Mouse (Mus musculus) adipocyte (in vitro differentiated cells): ENCODE measurements around the gene Oard1.

ENCODE experiments used
- DNase-seq: peaks from one replicate; pipeline ENCODE4 v3.0.0-alpha.2; 2016; ENCODE audit warnings: low spot score

Gene Oard1

GRCm38 (mm10) chr17:48409380-48410298, at the start of gene Oard1, which contains the start of gene Nfya:
TSS of gene Oard1 (plus strand) at chr17:48410014.
TSS of gene Nfya (minus strand) at chr17:48409906.
- peak; percentile 100 for DNase-seq

GRCm38 (mm10) chr17:48360462-48360861, 49.4 kb upstream of the Oard1 start:
- DNase-seq: no peak

DNA sequence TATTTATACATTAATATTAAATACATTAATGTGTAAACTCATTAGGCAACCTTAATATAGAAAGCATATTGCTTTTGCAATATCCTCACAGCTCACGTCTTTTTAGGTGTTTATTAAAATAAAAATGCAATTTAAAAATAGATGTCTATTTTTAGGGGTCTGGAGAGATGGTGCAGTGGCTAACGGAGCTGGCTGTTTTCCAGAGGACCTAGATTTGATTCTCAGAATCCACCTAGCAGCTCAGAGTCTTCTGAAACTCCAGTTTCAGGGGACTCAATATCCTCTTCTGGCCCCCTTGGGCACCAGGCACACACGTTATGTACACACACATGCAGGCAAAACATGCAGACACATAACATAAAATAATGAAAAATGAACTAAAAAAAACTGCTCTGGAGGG, 47.5 kb upstream of the Oard1 start:
- DNase-seq: no peak

GRCm38 (mm10) chr17:48362966-48363365, 46.8 kb upstream of the Oard1 start:
- peak; percentile 54 for DNase-seq

GRCm38 (mm10) chr17:48363421-48363965, 46.3 kb upstream of the Oard1 start:
- DNase-seq: no peak

DNA sequence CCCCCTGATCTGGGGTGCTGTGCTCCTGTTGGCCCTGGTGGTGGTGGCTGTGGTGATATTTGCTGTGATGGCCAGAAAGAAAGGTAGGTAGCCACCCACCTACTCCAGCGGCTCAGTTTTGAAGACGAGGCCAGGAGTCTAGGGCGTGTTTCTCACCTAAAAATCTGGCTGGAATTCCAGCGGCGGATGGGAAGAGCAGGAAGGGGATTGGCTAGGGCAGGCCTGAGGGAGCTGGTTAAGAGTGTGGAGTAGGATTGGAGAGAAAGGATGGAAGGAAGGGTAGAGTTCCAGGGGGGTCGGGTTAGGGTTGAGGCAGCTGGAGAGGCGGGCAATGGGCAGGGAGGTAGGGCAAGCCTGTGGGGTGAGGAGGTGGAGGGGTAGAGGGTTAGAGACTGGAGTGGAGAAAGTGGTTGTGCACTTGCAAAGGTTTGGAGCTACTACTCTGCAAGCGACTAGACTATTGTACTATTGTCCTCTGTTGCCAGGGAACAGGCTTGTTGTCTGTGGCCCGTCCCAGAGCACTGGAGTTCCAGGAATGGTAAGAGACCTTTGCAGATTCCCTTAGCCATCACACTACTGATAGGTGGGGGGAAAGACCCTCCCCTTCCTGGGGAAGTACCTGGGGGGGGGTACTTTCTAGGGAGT, 44.2 kb upstream of the Oard1 start:
- no peak for DNase-seq

DNA sequence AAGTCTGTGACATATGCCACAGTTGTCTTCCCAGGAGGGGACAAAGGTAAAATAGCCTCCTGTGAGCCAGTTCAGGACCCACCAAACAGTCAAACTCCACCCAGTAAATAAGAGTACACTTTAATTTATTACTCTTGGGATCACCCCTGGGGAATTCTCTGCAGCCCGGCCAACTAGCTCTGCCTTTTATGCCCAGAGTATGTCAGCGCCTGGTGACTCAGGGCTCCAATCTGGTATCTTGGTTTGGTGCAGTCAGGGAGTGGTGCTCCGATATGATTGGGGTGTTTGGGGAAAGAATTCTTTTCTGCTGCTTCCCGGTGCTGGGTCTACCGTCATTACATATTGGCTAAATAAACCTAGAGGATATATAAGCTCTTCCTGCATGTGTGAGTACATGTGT, 43.0 kb upstream of the Oard1 start:
- DNase-seq: peak; percentile 36

DNA sequence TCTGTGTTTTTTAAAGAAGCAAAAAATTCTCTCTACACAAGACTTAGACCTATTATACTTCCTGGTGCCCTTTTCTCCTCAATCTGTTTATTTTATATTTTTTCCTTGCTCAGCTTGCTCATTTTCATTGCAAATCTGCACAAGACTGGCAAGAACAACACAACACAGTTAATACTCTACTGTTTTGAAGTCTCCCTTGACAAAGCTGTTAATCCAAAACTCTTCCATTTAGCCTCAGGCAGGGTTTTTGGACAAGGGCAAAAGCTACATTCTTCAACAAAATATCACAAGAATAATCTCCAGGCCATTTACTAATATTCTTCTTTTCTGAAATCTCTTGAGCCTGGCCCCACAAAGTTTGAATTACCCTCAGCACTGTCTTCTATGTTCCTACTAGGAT, 38.2 kb upstream of the Oard1 start:
- no peak for DNase-seq

GRCm38 (mm10) chr17:48372987-48373386, 36.8 kb upstream of the Oard1 start:
- DNase-seq: no peak

GRCm38 (mm10) chr17:48376102-48376501, 33.7 kb upstream of the Oard1 start:
- no peak for DNase-seq

DNA sequence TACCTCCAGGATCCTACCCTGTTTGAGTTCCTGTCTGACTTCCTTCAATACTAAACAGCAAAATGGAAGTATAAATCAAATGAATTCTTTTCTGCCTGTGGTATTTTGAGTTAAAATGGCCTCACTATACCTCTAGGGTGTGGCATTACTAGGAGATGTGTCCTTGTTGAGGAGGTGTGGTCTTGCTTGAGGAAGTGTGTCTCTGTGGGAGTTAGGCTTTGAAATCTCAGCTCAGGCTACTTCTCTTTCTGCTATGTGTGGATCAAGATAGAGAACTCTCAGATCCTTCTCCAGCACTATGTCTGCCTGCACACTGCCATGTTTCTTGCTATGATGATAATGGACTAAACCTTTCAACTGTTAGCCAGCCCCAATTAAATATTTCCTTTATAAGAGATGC, 30.8 kb upstream of the Oard1 start:
- no peak for DNase-seq

DNA sequence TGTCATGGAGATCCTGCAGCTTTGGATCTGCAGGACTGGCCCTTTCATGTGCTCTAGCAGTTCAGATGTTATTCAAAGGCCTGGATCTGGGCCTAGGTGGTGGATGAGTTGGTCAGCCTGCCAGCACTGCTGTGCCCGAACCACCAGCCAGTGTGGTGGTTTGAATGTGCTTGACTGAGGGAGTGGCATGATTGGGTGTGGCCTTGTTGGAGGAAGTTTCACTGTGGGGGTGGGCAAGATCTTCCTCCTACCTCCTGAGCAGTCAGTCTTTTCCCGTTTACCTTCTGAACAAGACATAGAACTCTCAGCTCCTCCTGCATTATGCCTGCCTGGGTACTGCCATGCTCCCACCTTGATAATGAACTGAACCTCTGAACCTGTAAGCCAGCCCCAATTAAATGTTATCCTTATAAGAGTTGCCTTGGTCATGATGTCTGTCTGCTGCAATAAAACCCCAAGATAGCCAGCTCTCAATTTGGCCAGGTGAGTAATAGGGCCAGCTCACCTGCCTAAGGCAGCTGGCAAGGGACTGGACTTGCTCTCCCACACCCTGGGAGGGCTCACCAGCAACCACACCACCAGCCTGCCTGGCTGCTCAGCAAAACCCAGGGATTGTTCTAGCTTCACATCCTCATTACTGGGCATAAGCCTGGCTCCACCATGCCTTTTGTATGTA, 23.9 kb upstream of the Oard1 start:
- DNase-seq: no peak

- no peak for DNase-seq
Observed at GRCm38 (mm10) chr17:48388666-48389065, 21.1 kb upstream of the Oard1 start.

DNA sequence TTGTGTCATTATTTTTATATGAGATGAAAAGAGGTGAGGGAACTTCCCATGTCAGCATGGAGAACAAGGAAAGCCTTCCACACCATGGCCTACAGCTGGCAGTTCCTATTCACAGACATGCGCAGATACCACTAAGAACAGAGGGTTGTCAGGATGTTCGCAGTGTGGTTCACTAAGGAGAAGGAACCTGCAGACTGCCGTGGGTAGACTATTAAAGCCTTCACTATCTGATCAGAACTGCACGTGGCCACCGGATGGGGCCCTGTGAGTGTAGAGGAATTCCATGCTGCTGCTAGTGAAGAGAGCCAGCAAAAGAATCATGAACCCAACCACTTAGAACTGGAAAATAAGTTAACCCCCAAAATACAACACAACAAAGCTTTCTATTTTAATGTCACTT, 20.4 kb upstream of the Oard1 start:
- no peak for DNase-seq

- no peak for DNase-seq
Observed at GRCm38 (mm10) chr17:48391446-48391845, 18.4 kb upstream of the Oard1 start.

- DNase-seq: no peak
Observed at GRCm38 (mm10) chr17:48392616-48393015, 17.2 kb upstream of the Oard1 start.

DNA sequence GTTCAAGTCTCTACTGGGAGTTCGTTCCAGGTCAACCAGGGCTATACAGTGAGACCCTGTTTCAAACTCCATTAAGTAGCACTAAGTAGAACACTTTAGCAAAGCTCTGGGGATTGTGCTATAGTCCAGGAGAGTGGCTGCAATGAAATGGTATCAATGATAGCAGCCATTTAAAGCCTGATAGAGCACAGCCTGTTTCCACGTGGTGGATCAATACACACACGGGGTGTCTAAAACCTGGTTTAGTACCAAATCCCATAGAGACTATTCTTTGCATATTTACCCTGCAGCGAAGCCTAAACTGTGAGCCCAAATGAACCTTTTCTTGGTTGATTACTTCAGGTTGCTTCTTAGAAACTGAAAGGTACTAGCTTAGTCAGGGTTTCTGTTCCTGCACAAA, 8.1 kb upstream of the Oard1 start:
- no peak for DNase-seq

- no peak for DNase-seq
Observed at GRCm38 (mm10) chr17:48402751-48403150, 7.1 kb upstream of the Oard1 start.

DNA sequence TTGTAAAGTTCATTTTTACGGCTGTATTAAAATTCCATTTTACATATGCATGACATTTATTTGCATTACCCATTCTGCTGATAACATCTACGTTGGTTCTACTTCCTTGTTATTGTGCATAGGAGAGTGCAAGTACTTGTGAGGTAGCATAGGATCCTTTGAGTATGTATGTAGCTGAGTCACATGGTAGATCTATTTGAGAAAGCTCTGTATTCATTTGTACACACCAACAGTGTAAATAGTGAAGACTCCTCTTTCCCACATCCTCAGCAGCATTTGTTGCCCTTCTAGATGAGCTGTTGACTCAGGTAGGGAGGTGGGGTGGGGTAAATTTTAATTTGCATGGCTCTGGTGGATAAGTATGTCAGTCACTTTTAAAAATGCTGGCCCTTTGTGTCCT, 6.0 kb upstream of the Oard1 start:
- no peak for DNase-seq

- DNase-seq: no peak
Observed at GRCm38 (mm10) chr17:48404706-48405105, 5.1 kb upstream of the Oard1 start.

DNA sequence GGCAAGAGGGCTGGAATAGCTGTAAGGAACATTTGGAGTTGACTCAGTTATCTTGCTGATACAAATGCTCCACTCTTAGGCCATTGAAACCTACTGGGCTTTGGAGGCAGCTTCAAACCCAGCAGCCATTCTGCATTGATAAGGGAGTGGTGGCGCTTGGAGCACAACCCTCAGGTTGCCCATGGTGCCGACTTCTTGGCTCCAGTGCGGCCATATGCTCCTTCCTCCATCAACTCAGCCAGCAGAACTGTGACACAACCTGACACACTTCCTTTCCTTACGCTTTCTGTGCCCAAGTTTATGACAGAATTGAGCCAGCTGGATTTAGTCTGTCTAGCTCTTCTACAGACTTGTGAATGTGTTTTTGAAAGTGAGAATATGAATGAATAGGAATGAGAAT, 2.7 kb upstream of the Oard1 start:
- DNase-seq: no peak

GRCm38 (mm10) chr17:48407910-48408525, 1.8 kb upstream of the Oard1 start:
- no peak for DNase-seq
